Mouse (Mus musculus) lung, postnatal 0 days (tissue): ENCODE measurements around the gene Etfb. TPM values are rescaled to one million over a fixed set of nuclear protein-coding genes. Genes with fewer than 3 reads are reported as not detected.
A peak's percentile ranks its signal among the peaks of the same experiment; 100 is the strongest.

Source experiments
- ATAC-seq: fragments of 200-750 bp; cut with Nextera tagmentation; 2 replicates; pipeline ENCODE4 v1.8.0; 2017; ENCODE audit warnings: moderate library complexity
- DNase-seq: peaks from one replicate; pipeline ENCODE4 v3.0.0-alpha.2; 2016; ENCODE audit warnings: low spot score
- H3K27ac ChIP-seq: fragments of 300-500 bp; sonication (generic); 2 replicates; pipeline ENCODE4 v1.5.1; 2014; ENCODE audit warnings: antibody characterized with exemption, mild to moderate bottlenecking, low read length, mixed read lengths
- H3K27me3 ChIP-seq: fragments of 300-500 bp; sonication (generic); replicated peaks from 2 replicates; pipeline ENCODE4 v1.6.1; 2014; ENCODE audit warnings: low read length, mixed read lengths; ENCODE audit not compliant: insufficient read depth
- H3K36me3 ChIP-seq: fragments of 300-500 bp; sonication (generic); 2 replicates; pipeline ENCODE4 v1.6.1; 2014; ENCODE audit warnings: low read length, mixed read lengths; ENCODE audit not compliant: insufficient read depth
- H3K4me1 ChIP-seq: fragments of 300-500 bp; sonication (generic); 2 replicates; pipeline ENCODE4 v1.6.1; 2014; ENCODE audit warnings: antibody characterized with exemption, low read depth, low read length, mixed read lengths; ENCODE audit not compliant: insufficient read depth
- H3K4me2 ChIP-seq: fragments of 300-500 bp; sonication (generic); replicated peaks from 2 replicates; pipeline ENCODE4 v1.6.1; 2014; ENCODE audit warnings: low read depth, mild to moderate bottlenecking, low read length, moderate library complexity, mixed read lengths
- H3K4me3 ChIP-seq: fragments of 300-500 bp; sonication (generic); 2 replicates; pipeline ENCODE4 v1.5.1; 2014; ENCODE audit warnings: low read depth, low read length
- H3K9ac ChIP-seq: fragments of 300-500 bp; sonication (generic); replicated peaks from 2 replicates; pipeline ENCODE4 v1.6.1; 2014; ENCODE audit warnings: low read depth, mild to moderate bottlenecking
- H3K9me3 ChIP-seq: fragments of 300-500 bp; sonication (generic); 2 replicates; pipeline ENCODE4 v1.6.1; 2016; ENCODE audit warnings: low read length, mixed read lengths
- CTCF ChIP-seq: IDR thresholded peaks from 2 replicates; pipeline ENCODE4 v1.5.1; 2016; ENCODE audit warnings: antibody characterized with exemption, mild to moderate bottlenecking
- EP300 ChIP-seq: IDR thresholded peaks from 2 replicates; pipeline ENCODE4 v1.6.1; 2016; ENCODE audit warnings: antibody characterized with exemption, mild to moderate bottlenecking, control low read depth
- whole genome bisulfite sequencing: fragments of 180-500 bp; shearing (Covaris S2); extraction: QIAGEN DNeasy Blood & Tissue Kit; methylation state at CpG from one replicate; pipeline ENCODE4 v1.1.7; 2014; 5-methylcytosine and 5-hydroxymethylcytosine counted together
- polyA plus RNA-seq: library from polyadenylated mRNA; unstranded; fragments of >200 nt; fragmentation: Nextera tagmentation; extraction: Ambion mirVana; gene quantifications from 2 replicates; pipeline ENCODE4 v1.2.1, GENCODE M21; 2015

Gene Etfb
- polyA plus RNA-seq, 1 experiment from 2014 or later = 377 TPM

- no peaks in the 10 kb centered on the region for H3K9me3 ChIP-seq
- H3K9ac ChIP-seq = peak overlapping the region; percentile 55
- WGBS = 2% methylated on average over 36 of the region's 36 CpGs
- no peaks in the 10 kb centered on the region for H3K27me3 ChIP-seq
- peak overlapping the region; percentile 99 for H3K27ac ChIP-seq
- no peaks in the 10 kb centered on the region for H3K36me3 ChIP-seq
- TF ChIP-seq CTCF = no peak
- H3K4me2 ChIP-seq = peak overlapping the region; percentile 89
- H3K4me1 ChIP-seq = peaks cover 13% of the 10 kb centered on the region; the same call in 1 of the 2 replicates
- DNase-seq (peak; percentile 94), ATAC-seq (peak; percentile 92)
- peak overlapping the region; percentile 55 for H3K4me3 ChIP-seq
Measured at GRCm38 (mm10) chr7:43443126-43443916, 562 bp upstream of the Etfb start.

- no peaks in the 10 kb centered on the region for H3K27me3 ChIP-seq
- H3K36me3 ChIP-seq = no peaks in the 10 kb centered on the region
- DNase-seq (peak; percentile 66), ATAC-seq (no peak)
- TF ChIP-seq EP300 (no peak), CTCF (no peak)
- 41% methylated on average over 4 of the region's 4 CpGs for WGBS
- H3K9me3 ChIP-seq = no peaks in the 10 kb centered on the region
- H3K27ac ChIP-seq = 0 out of 2 replicates have a peak overlapping the region, but pooled peaks have one; percentile 32
- peaks cover 10% of the 10 kb centered on the region; the same call in 1 of the 2 replicates for H3K4me1 ChIP-seq
- no peak overlapping the region for H3K9ac ChIP-seq
- no peak overlapping the region for H3K4me2 ChIP-seq
- H3K4me3 ChIP-seq = no peak overlapping the region
Measured at GRCm38 (mm10) chr7:43447801-43448200, 3.9 kb downstream of the Etfb start.

- ATAC-seq (no peak), DNase-seq (peak; percentile 38)
- peaks cover 6% of the 10 kb centered on the region; the same call in 1 of the 2 replicates for H3K4me1 ChIP-seq
- TF ChIP-seq CTCF (no peak), EP300 (no peak)
- no peaks in the 10 kb centered on the region for H3K9me3 ChIP-seq
- H3K36me3 ChIP-seq = no peaks in the 10 kb centered on the region
- H3K4me3 ChIP-seq = no peak overlapping the region
- 0 out of 2 replicates have a peak overlapping the region, but pooled peaks have one; percentile 32 for H3K27ac ChIP-seq
- H3K9ac ChIP-seq = no peak overlapping the region
- no peaks in the 10 kb centered on the region for H3K27me3 ChIP-seq
- no peak overlapping the region for H3K4me2 ChIP-seq
- WGBS = 58% methylated on average over 2 of the region's 3 CpGs
Measured at GRCm38 (mm10) chr7:43448246-43448645, 4.4 kb downstream of the Etfb start.

- no peak for DNase-seq
- H3K4me3 ChIP-seq = no peak overlapping the region
- 100% methylated on average over 2 of the region's 2 CpGs for WGBS
- H3K27ac ChIP-seq = no peak overlapping the region
- H3K4me2 ChIP-seq = no peak overlapping the region
- H3K9me3 ChIP-seq = no peaks in the 10 kb centered on the region
- H3K36me3 ChIP-seq = no peaks in the 10 kb centered on the region
- H3K4me1 ChIP-seq = no peaks in the 10 kb centered on the region
- no peaks in the 10 kb centered on the region for H3K27me3 ChIP-seq
- no peak overlapping the region for H3K9ac ChIP-seq
- no peak for ATAC-seq
- TF ChIP-seq EP300 = no peak
- no peak for TF ChIP-seq CTCF
Measured at GRCm38 (mm10) chr7:43449811-43450210, 5.9 kb downstream of the Etfb start.

GRCm38 (mm10) chr7:43451726-43452125 lies 7.8 kb downstream of the Etfb start:
- Histone ChIP-seq H3K27me3 (no peaks in the 10 kb centered on the region), H3K4me2 (no peak overlapping the region), H3K36me3 (no peaks in the 10 kb centered on the region), H3K9me3 (no peaks in the 10 kb centered on the region), H3K4me3 (no peak overlapping the region), H3K27ac (no peak overlapping the region), H3K9ac (no peak overlapping the region), H3K4me1 (no peaks in the 10 kb centered on the region)
- ATAC-seq (no peak), DNase-seq (no peak)
- TF ChIP-seq EP300 (no peak), CTCF (peak; percentile 7; the same call in 1 of the 2 replicates)
- WGBS = 86% methylated on average over 11 of the region's 11 CpGs

GRCm38 (mm10) chr7:43452609-43453008 lies 8.7 kb downstream of the Etfb start:
- H3K9ac ChIP-seq = no peak overlapping the region
- ATAC-seq (no peak), DNase-seq (no peak)
- H3K27me3 ChIP-seq = no peaks in the 10 kb centered on the region
- no peaks in the 10 kb centered on the region for H3K4me1 ChIP-seq
- TF ChIP-seq CTCF (peak; percentile 52), EP300 (no peak)
- H3K4me2 ChIP-seq = no peak overlapping the region
- 52% methylated on average over 4 of the region's 4 CpGs for WGBS
- no peaks in the 10 kb centered on the region for H3K36me3 ChIP-seq
- H3K27ac ChIP-seq = no peak overlapping the region
- H3K4me3 ChIP-seq = no peak overlapping the region
- no peaks in the 10 kb centered on the region for H3K9me3 ChIP-seq
